Mouse (Mus musculus): ENCODE data around the gene Rad51b.

Rad51b gene

GRCm38 (mm10) chr12:79762570-79763275, 465.6 kb downstream of the Rad51b start:
- DNase-seq (ENCODE audit: low read depth, low spot score), result no peak

- no peak for DNase-seq (ENCODE audit: low read depth, low spot score)
Measured at GRCm38 (mm10) chr12:79766116-79766515, 469.0 kb downstream of the Rad51b start.

- no peak for DNase-seq (ENCODE audit: low read depth, low spot score)
Measured at GRCm38 (mm10) chr12:79768741-79769322, 471.8 kb downstream of the Rad51b start.

GRCm38 (mm10) chr12:79769763-79770162, 472.7 kb downstream of the Rad51b start:
- no peak for DNase-seq (ENCODE audit: low read depth, low spot score)

GRCm38 (mm10) chr12:79771194-79771593, 474.1 kb downstream of the Rad51b start:
- DNase-seq (ENCODE audit: low read depth, low spot score), result no peak

GRCm38 (mm10) chr12:79771741-79772140, 474.7 kb downstream of the Rad51b start:
- DNase-seq (ENCODE audit: low read depth, low spot score), result peak; percentile 62

- DNase-seq (ENCODE audit: low read depth, low spot score), result no peak
Measured at GRCm38 (mm10) chr12:79773246-79773645, 476.2 kb downstream of the Rad51b start.

- DNase-seq (ENCODE audit: low read depth, low spot score), result no peak
Measured at GRCm38 (mm10) chr12:79774571-79774970, 477.5 kb downstream of the Rad51b start.

- no peak for DNase-seq (ENCODE audit: low read depth, low spot score)
Measured at GRCm38 (mm10) chr12:79776828-79777227, 479.7 kb downstream of the Rad51b start.

- DNase-seq (ENCODE audit: low read depth, low spot score), result no peak
Measured at GRCm38 (mm10) chr12:79780745-79781144, 483.7 kb downstream of the Rad51b start.

GRCm38 (mm10) chr12:79781788-79782187, 484.7 kb downstream of the Rad51b start:
- DNase-seq (ENCODE audit: low read depth, low spot score), result no peak

GRCm38 (mm10) chr12:79782444-79783117, 485.5 kb downstream of the Rad51b start:
- no peak for DNase-seq (ENCODE audit: low read depth, low spot score)

GRCm38 (mm10) chr12:79784159-79784558, 487.1 kb downstream of the Rad51b start:
- DNase-seq (ENCODE audit: low read depth, low spot score), result no peak

- no peak for DNase-seq (ENCODE audit: low read depth, low spot score)
Measured at GRCm38 (mm10) chr12:79785691-79786090, 488.6 kb downstream of the Rad51b start.

GRCm38 (mm10) chr12:79787538-79787937, 490.5 kb downstream of the Rad51b start:
- DNase-seq (ENCODE audit: low read depth, low spot score), result no peak

GRCm38 (mm10) chr12:79788340-79788739, 491.3 kb downstream of the Rad51b start:
- DNase-seq (ENCODE audit: low read depth, low spot score), result no peak

- no peak for DNase-seq (ENCODE audit: low read depth, low spot score)
Measured at GRCm38 (mm10) chr12:79789481-79789880, 492.4 kb downstream of the Rad51b start.

GRCm38 (mm10) chr12:79793382-79793781, 496.3 kb downstream of the Rad51b start:
- DNase-seq (ENCODE audit: low read depth, low spot score), result no peak

- no peak for DNase-seq (ENCODE audit: low read depth, low spot score)
Measured at GRCm38 (mm10) chr12:79794802-79795201, 497.7 kb downstream of the Rad51b start.

- DNase-seq (ENCODE audit: low read depth, low spot score), result no peak
Measured at GRCm38 (mm10) chr12:79796260-79796659, 499.2 kb downstream of the Rad51b start.

- no peak for DNase-seq (ENCODE audit: low read depth, low spot score)
Measured at GRCm38 (mm10) chr12:79796823-79797821, 500.0 kb downstream of the Rad51b start.

GRCm38 (mm10) chr12:79798488-79798887, 501.4 kb downstream of the Rad51b start:
- no peak for DNase-seq (ENCODE audit: low read depth, low spot score)

All from telencephalon, adult 2 months (tissue).